Mouse (Mus musculus): ENCODE data around the gene Nolc1. TPM values are rescaled to one million over a fixed set of nuclear protein-coding genes. Genes with fewer than 3 reads are reported as not detected.

The Nolc1 gene
- 90.2 and 102 TPM in 2 replicates for polyA plus RNA-seq (2015; fragmentation: Nextera tagmentation; extraction: Ambion mirVana)

DNA sequence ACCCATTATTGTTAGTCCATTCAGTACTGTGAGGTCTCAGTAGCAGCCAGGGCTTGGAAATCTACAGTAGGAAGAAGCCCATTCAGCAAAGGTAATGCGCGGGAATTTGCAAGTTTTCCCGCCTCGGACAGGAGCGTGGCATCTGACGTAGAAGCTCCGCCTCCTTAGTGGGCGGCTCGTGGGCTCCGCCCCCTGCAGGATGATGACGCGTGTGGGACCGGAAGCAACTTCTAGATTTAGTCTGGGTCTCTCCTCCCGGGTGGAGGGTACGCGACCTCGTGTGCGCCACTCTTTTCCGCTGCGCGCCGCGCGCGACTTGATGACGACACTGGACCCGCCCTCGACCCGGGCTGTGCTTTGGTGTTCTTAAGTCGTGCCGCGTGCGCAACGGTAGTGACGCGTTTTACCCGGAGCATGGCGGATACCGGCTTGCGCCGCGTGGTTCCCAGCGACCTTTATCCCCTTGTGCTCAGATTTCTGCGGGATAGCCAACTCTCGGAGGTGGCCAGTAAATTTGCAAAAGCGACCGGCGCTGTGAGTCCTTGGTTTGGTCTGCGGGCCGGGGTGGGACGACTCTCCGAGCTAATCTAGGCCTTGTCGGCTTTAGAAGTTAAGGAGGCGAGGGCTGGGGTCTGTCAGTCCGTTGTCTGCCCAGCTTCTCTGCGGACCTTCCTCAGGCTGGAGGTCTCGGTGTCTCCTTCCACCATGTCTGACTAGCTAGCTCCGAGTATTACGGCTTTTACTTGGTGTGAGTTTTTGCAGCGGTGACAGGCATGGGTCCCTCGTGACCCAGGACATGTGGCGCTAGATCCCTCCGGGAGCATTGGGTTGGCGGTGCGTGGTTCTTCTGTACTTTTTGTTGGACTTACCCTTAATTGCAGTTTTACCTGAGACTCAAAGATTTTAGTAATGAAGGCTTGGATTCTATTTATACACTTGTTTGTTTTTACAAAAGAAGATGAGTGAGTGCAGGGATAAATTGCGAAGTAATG lies at the start of gene Nolc1:
Gene Nolc1 (plus strand): TSS at position 248 of the 992 bp plus-strand sequence.
- DNase-seq (ENCODE audit: low spot score), result peak; percentile 100

- DNase-seq (ENCODE audit: low spot score), result no peak
Observed at GRCm38 (mm10) chr19:46026567-46026966, 49.1 kb upstream of the Nolc1 start.

DNA sequence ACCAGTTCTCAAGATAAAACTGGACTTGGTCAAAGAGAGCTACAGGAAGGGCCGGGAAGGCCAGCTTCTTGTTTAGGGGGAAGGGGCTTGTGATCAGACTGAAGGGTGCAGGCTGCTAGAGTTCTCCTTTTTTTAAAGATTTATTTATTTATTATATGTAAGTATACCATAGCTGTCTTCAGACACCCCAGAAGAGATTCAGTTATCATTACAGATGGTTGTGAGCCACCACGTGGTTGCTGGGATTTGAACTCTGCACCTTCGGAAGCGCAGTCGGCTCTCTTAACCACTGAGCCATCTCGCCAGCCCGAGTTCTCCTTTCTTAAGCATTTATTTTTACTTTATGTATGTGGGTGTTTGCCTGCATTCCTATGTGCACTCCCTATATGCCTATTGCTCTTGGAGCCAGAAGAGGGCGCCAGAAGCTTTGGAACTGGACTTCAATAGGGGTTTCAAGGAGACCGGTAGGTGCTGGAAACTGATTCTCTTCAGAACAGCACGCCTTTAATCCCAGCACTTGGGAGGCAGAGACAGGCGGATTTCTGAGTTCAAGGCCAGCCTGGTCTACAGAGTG lies 46.8 kb upstream of the Nolc1 start:
- no peak for DNase-seq (ENCODE audit: low spot score)

GRCm38 (mm10) chr19:46029652-46030051 lies 46.0 kb upstream of the Nolc1 start:
- no peak for DNase-seq (ENCODE audit: low spot score)

- DNase-seq (ENCODE audit: low spot score), result no peak
Observed at GRCm38 (mm10) chr19:46030196-46030983, 45.3 kb upstream of the Nolc1 start.

DNA sequence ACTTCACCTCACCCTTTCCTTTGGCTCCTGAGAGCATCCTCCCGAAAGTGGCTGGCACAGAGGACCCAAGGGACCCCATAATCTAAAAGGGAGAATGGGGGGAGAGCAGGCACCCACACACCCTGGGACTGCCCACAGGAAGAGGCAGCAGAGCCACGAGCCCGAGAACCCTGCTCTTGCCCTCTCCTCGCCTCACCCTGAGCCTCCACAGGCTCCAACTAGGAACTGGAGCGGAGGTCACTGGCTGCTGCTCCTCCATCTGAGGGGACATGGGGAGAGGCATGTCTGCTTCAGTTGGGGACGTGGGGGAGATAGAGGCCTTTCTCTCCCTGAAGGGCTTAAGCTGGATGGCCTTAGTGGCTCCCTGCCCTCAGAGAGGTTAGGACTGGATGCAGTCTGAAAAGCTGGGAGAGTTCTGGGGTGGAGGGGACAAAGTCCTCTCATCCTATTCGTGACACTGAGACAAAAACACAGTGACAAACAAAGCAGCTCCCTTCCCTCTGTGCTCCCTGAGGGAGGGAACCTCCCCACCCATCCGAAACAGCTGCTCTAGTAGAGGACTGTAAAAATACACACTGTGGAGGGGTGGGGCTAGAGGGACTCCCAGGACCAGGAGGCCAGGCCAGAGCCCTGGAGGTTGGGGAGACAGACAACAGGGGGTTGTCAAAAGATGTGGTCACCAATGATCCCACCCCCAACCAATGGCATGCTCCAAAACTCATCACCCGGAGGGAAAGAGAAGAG lies 43.8 kb upstream of the Nolc1 start:
- no peak for DNase-seq (ENCODE audit: low spot score)

DNA sequence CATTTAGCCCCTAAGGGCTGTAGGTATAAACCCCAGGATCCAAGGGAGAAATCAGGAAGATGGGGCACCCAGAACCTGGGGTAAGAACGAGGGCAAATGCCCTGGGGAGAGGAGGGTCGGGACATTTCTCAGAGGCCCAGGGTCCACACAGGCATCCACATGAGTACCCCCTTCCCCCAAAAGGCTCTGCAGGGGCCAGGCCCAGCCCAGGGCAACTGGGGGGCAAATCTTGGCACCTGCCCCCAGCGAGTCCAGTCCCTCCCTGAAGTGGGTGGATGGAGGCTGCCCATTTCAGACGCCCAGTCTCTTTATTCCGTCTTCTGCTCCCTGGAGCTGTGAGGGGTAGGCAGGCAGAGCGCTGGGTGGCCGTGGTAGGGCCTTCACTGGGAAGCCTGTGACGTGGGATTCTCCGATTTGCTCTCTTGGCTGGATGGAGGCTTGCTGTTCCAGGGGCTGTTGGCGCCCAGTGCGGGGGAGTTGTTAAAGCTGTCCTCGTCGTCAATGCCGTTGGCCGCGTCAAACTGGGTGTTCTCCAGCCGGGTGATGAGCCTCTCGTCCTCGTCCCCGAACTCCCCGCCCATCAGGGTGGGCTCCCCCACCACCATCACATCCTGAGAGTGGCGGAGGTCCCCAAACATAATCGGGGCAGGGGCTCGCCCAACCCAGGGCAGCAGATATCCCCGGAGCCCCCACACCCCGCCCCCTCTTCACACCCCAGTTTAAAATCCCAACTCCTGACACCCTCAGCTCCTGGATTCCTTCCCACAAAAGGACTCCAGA lies 42.7 kb upstream of the Nolc1 start:
- DNase-seq (ENCODE audit: low spot score), result no peak

DNA sequence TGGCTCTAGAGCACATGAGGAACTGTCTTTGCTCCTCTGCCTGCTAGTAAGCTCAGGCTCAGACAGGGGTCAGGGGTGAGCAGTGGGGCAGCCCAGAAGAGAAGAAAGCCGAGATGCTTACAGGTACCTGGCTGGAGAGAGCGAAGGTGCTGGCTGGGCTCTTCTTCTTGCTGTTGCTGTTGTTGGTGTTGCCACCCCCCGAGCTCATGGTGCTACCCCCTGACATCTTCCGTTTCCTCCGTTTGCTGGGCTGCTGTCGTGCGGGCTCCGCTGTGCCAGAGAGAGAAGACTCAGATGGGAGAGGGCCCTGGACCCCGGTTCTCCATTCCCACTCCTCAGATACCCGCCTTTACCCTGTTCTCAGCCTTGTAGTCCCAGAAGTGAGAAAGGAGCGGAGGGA lies 41.8 kb upstream of the Nolc1 start:
- DNase-seq (ENCODE audit: low spot score), result no peak

- no peak for DNase-seq (ENCODE audit: low spot score)
Observed at GRCm38 (mm10) chr19:46035971-46036370, 39.7 kb upstream of the Nolc1 start.

- DNase-seq (ENCODE audit: low spot score), result no peak
Observed at GRCm38 (mm10) chr19:46036477-46037242, 39.0 kb upstream of the Nolc1 start.

DNA sequence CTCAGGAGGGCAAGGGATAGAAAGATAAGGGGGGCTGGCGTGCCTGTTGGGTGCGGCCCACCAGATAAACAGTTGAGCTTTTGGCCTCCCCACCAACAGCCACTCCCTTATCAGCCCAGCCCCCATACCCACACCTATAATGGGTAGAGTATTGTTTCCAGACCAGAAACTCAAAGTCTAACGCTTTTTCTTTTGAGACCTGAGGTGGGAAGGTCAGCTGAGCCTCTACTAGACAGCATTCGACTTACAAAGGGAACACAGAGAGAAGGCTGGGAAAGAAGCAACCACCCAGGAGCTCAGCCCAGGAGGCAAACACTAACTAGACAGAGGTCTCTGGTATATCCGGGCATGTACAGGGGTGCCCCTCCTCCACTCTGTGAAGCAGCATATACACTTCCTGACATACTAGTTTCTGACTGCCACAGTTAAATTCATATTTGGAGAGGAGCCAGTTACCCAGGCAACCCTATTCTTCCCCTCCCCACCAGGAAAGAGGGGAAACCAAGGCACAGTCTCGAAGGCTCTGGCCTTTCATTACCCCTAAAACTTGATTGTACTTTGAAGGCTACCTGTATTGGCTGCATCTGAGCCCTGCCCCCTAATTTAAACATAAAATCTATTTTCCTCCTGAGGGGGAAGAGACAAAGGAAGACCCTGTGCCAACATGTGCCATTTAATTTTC lies 38.3 kb upstream of the Nolc1 start:
- DNase-seq (ENCODE audit: low spot score), result peak; percentile 69

DNA sequence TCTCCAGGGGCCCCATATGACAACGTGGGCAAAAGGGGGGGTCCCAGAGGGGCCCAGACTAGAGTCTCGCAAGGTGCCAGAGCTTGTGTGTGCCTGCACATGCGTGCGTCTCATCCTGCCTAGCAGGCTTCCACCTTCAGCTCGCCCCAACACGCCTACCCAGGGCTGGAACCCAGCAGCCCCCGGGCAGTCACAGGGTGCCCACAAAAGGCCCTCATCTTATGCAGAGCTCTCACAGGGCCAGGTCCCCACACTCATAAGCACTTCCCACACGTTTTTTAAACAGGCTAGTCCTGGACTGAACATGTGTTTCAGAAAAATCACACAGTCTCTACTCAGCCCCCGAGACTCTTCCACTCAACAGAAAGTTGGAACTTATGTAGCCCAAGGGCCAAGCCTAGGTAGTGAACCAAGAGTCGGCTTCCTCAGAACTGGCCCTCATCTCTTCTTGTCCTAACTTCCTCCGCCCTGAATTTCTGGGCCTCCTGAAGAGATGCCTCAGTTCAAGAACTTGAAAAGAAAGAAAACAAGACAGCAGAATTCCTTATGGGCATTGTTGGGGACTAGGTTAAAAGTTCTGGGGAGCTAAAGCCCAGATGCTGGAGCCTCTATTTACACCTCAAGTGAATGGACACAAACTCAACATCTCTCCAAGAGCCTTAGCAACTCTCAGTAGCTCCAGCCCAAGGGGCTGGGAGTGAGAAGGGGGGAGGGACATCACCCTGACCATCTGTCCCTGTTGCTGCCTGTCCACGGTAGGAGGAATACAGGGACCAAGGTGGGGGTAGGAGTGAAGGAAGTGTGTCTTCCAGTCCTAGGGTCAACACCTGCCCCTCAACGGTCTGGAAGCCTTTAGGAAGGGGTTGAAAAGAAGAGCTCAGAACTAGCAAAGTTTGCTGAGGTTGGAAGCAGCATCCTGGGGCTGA lies 37.5 kb upstream of the Nolc1 start:
- no peak for DNase-seq (ENCODE audit: low spot score)

- DNase-seq (ENCODE audit: low spot score), result no peak
Observed at GRCm38 (mm10) chr19:46038851-46039260, 36.8 kb upstream of the Nolc1 start.

GRCm38 (mm10) chr19:46039478-46039877 lies 36.2 kb upstream of the Nolc1 start:
- peak; percentile 96 for DNase-seq (ENCODE audit: low spot score)

GRCm38 (mm10) chr19:46040149-46040902 lies 35.3 kb upstream of the Nolc1 start:
- peak; percentile 79 for DNase-seq (ENCODE audit: low spot score)

DNA sequence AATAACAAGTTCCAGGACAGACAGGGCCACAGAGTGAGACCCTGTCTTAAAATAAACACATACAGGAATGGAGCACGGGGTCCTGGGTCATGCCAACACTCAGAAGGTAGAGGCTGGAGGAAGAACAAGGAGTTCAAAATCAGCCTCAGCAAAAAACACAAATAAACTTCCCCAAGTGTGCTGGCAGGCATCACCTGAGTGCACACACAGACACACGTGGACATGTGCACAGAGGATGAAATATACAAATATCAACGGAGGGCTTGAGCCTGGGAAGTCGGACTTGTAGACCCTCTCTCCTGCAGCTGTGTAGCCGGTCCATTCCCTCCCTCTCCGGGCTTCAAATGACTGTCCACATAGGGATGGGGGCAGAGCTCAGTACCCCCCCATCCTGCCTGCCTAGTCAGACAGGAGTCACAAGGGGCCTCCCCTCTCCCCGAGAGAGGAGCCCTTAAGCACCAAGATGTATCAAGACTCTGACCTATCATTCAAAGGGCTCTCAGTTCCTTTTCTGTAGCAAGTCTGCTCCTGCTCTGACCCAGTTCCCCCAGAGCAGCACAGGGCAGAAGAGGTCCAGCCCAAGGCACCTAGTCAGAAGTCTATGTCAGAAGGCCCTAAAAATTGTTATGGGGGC lies 34.2 kb upstream of the Nolc1 start:
- DNase-seq (ENCODE audit: low spot score), result no peak

Data from thymus, postnatal 0 days (tissue).